Mouse (Mus musculus) hindbrain, embryonic 15.5 days (tissue): ENCODE measurements around the gene Rasgef1c. TPM values are rescaled to one million over a fixed set of nuclear protein-coding genes. Genes with fewer than 3 reads are reported as not detected.

Experiments used
- ATAC-seq: fragments of 200-750 bp; cut with Nextera tagmentation; 2 replicates; pipeline ENCODE4 v1.8.0; 2017; ENCODE audit warnings: low read depth, moderate number of reproducible peaks, moderate TSS enrichment; ENCODE audit not compliant: low FRiP score
- H3K27ac ChIP-seq: fragments of 300-500 bp; sonication (generic); replicated peaks from 2 replicates; pipeline ENCODE4 v1.5.1; 2015; ENCODE audit warnings: mild to moderate bottlenecking, inconsistent platforms
- H3K27me3 ChIP-seq: fragments of 300-500 bp; sonication (generic); 2 replicates; pipeline ENCODE4 v1.6.1; 2015; ENCODE audit warnings: control low read depth, inconsistent platforms
- H3K36me3 ChIP-seq: fragments of 300-500 bp; sonication (generic); 2 replicates; pipeline ENCODE4 v1.6.1; 2015; ENCODE audit warnings: control low read depth, inconsistent platforms
- H3K4me1 ChIP-seq: fragments of 300-500 bp; sonication (generic); replicated peaks from 2 replicates; pipeline ENCODE4 v1.6.1; 2015; ENCODE audit warnings: control low read depth, inconsistent platforms
- H3K4me2 ChIP-seq: fragments of 300-500 bp; sonication (generic); 2 replicates; pipeline ENCODE4 v1.6.1; 2015; ENCODE audit warnings: moderate library complexity, mild to moderate bottlenecking, inconsistent platforms
- H3K4me3 ChIP-seq: fragments of 300-500 bp; sonication (generic); 2 replicates; pipeline ENCODE4 v1.5.1; 2015; ENCODE audit warnings: mild to moderate bottlenecking, inconsistent platforms
- H3K9ac ChIP-seq: fragments of 300-500 bp; sonication (generic); 2 replicates; pipeline ENCODE4 v1.6.1; 2015; ENCODE audit warnings: inconsistent platforms
- H3K9me3 ChIP-seq: fragments of 300-500 bp; sonication (generic); 2 replicates; pipeline ENCODE4 v1.6.1; 2016; ENCODE audit warnings: control low read depth, inconsistent platforms
- WGBS: fragments of 180-500 bp; shearing (Covaris S2); methylation state at CpG from one replicate; pipeline ENCODE4 v1.1.7; 2015; 5-methylcytosine and 5-hydroxymethylcytosine counted together
- polyA plus RNA-seq: library from polyadenylated mRNA; unstranded; fragments of >200 nt; fragmentation: Nextera tagmentation; extraction: Ambion mirVana; gene quantifications from 2 replicates; pipeline ENCODE4 v1.2.1, GENCODE M21; 2015

The Rasgef1c gene
- polyA plus RNA-seq = 31.8 and 36.6 TPM in 2 replicates

GRCm38 (mm10) chr11:49901659-49902458 is at the start of gene Rasgef1c:
TSS of gene Rasgef1c (plus strand) at chr11:49901835.
- peak within 1 kb of the TSS; percentile 82 for H3K9ac ChIP-seq
- peak within 1 kb of the TSS; percentile 83 for H3K4me3 ChIP-seq
- H3K27me3 ChIP-seq = peaks cover 18% of the 10 kb centered on the region; the same call in 1 of the 2 replicates
- 3% methylated on average over 83 of the region's 99 CpGs for WGBS
- peak within 1 kb of the TSS; percentile 97 for H3K4me2 ChIP-seq
- H3K36me3 ChIP-seq = no peaks in the 10 kb centered on the region
- no peaks in the 10 kb centered on the region for H3K9me3 ChIP-seq
- peak; percentile 90 for ATAC-seq
- peaks cover 20% of the 10 kb centered on the region for H3K4me1 ChIP-seq
- peak within 1 kb of the TSS; percentile 65 for H3K27ac ChIP-seq

GRCm38 (mm10) chr11:49855144-49855543 is 46.5 kb upstream of the Rasgef1c start:
- no peak overlapping the region for H3K9ac ChIP-seq
- no peaks in the 10 kb centered on the region for H3K27me3 ChIP-seq
- no peak overlapping the region for H3K4me2 ChIP-seq
- no peak overlapping the region for H3K4me3 ChIP-seq
- H3K27ac ChIP-seq = no peak overlapping the region
- peaks cover 24% of the 10 kb centered on the region for H3K36me3 ChIP-seq
- no peaks in the 10 kb centered on the region for H3K9me3 ChIP-seq
- WGBS = 83% methylated on average over 5 of the region's 5 CpGs
- H3K4me1 ChIP-seq = peaks cover 7% of the 10 kb centered on the region
- ATAC-seq = no peak

GRCm38 (mm10) chr11:49861139-49861538 is 40.5 kb upstream of the Rasgef1c start:
- no peaks in the 10 kb centered on the region for H3K9me3 ChIP-seq
- peaks cover 9% of the 10 kb centered on the region for H3K36me3 ChIP-seq
- no peak overlapping the region for H3K4me2 ChIP-seq
- no peak overlapping the region for H3K9ac ChIP-seq
- ATAC-seq = no peak
- H3K27me3 ChIP-seq = no peaks in the 10 kb centered on the region
- H3K27ac ChIP-seq = no peak overlapping the region
- H3K4me3 ChIP-seq = no peak overlapping the region
- 95% methylated on average over 4 of the region's 4 CpGs for WGBS
- H3K4me1 ChIP-seq = no peaks in the 10 kb centered on the region

- Histone ChIP-seq H3K4me2 (no peak overlapping the region), H3K4me3 (no peak overlapping the region), H3K27me3 (no peaks in the 10 kb centered on the region), H3K36me3 (peaks cover 19% of the 10 kb centered on the region), H3K9ac (no peak overlapping the region), H3K4me1 (no peaks in the 10 kb centered on the region), H3K27ac (no peak overlapping the region), H3K9me3 (no peaks in the 10 kb centered on the region)
- ATAC-seq = no peak
Measured at GRCm38 (mm10) chr11:49863926-49864325, 37.7 kb upstream of the Rasgef1c start.

GRCm38 (mm10) chr11:49867320-49867719 is 34.3 kb upstream of the Rasgef1c start:
- H3K4me2 ChIP-seq = no peak overlapping the region
- no peak overlapping the region for H3K4me3 ChIP-seq
- H3K36me3 ChIP-seq = peaks cover 30% of the 10 kb centered on the region
- H3K27me3 ChIP-seq = no peaks in the 10 kb centered on the region
- no peaks in the 10 kb centered on the region for H3K9me3 ChIP-seq
- WGBS = 90% methylated on average over 5 of the region's 5 CpGs
- no peak for ATAC-seq
- no peaks in the 10 kb centered on the region for H3K4me1 ChIP-seq
- H3K9ac ChIP-seq = no peak overlapping the region
- H3K27ac ChIP-seq = no peak overlapping the region

GRCm38 (mm10) chr11:49869762-49870161 is 31.9 kb upstream of the Rasgef1c start:
- H3K36me3 ChIP-seq = peaks cover 41% of the 10 kb centered on the region
- no peak overlapping the region for H3K4me2 ChIP-seq
- no peak overlapping the region for H3K27ac ChIP-seq
- H3K4me1 ChIP-seq = no peaks in the 10 kb centered on the region
- no peak overlapping the region for H3K9ac ChIP-seq
- no peaks in the 10 kb centered on the region for H3K9me3 ChIP-seq
- H3K27me3 ChIP-seq = no peaks in the 10 kb centered on the region
- peak; percentile 55; the same call in 1 of the 2 replicates for ATAC-seq
- H3K4me3 ChIP-seq = no peak overlapping the region

GRCm38 (mm10) chr11:49871914-49872313 is 29.7 kb upstream of the Rasgef1c start:
- Histone ChIP-seq H3K4me2 (no peak overlapping the region), H3K9me3 (no peaks in the 10 kb centered on the region), H3K4me3 (no peak overlapping the region), H3K27me3 (no peaks in the 10 kb centered on the region), H3K4me1 (peaks cover 8% of the 10 kb centered on the region; the same call in 1 of the 2 replicates), H3K36me3 (peaks cover 44% of the 10 kb centered on the region), H3K27ac (no peak overlapping the region), H3K9ac (no peak overlapping the region)
- 53% methylated on average over 6 of the region's 6 CpGs for WGBS
- peak; percentile 59; the same call in 1 of the 2 replicates for ATAC-seq

- no peak overlapping the region for H3K4me3 ChIP-seq
- 95% methylated on average over 6 of the region's 6 CpGs for WGBS
- H3K36me3 ChIP-seq = peaks cover 40% of the 10 kb centered on the region
- H3K27ac ChIP-seq = no peak overlapping the region
- no peak overlapping the region for H3K9ac ChIP-seq
- no peak overlapping the region for H3K4me2 ChIP-seq
- ATAC-seq = no peak
- H3K27me3 ChIP-seq = no peaks in the 10 kb centered on the region
- H3K4me1 ChIP-seq = peaks cover 15% of the 10 kb centered on the region; the same call in 1 of the 2 replicates
- no peaks in the 10 kb centered on the region for H3K9me3 ChIP-seq
Measured at GRCm38 (mm10) chr11:49872779-49873178, 28.9 kb upstream of the Rasgef1c start.

GRCm38 (mm10) chr11:49876948-49877817 is 24.5 kb upstream of the Rasgef1c start:
- Histone ChIP-seq H3K27me3 (no peaks in the 10 kb centered on the region), H3K4me1 (peaks cover 15% of the 10 kb centered on the region; the same call in 1 of the 2 replicates), H3K36me3 (peaks cover 58% of the 10 kb centered on the region), H3K9ac (no peak overlapping the region), H3K27ac (peak overlapping the region; percentile 71), H3K4me3 (no peak overlapping the region), H3K9me3 (no peaks in the 10 kb centered on the region), H3K4me2 (no peak overlapping the region)
- 84% methylated on average over 8 of the region's 8 CpGs for WGBS
- peak; percentile 74 for ATAC-seq

GRCm38 (mm10) chr11:49879950-49880642 is 21.5 kb upstream of the Rasgef1c start:
- Histone ChIP-seq H3K9me3 (no peaks in the 10 kb centered on the region), H3K4me1 (peaks cover 15% of the 10 kb centered on the region; the same call in 1 of the 2 replicates), H3K9ac (no peak overlapping the region), H3K4me3 (no peak overlapping the region), H3K4me2 (no peak overlapping the region), H3K36me3 (peaks cover 56% of the 10 kb centered on the region), H3K27ac (no peak overlapping the region), H3K27me3 (no peaks in the 10 kb centered on the region)
- ATAC-seq = no peak
- WGBS = 84% methylated on average over 3 of the region's 3 CpGs

- H3K36me3 ChIP-seq = peaks cover 47% of the 10 kb centered on the region
- 93% methylated on average over 3 of the region's 3 CpGs for WGBS
- H3K27me3 ChIP-seq = no peaks in the 10 kb centered on the region
- no peak overlapping the region for H3K27ac ChIP-seq
- H3K4me3 ChIP-seq = no peak overlapping the region
- no peaks in the 10 kb centered on the region for H3K4me1 ChIP-seq
- ATAC-seq = no peak
- no peak overlapping the region for H3K9ac ChIP-seq
- H3K9me3 ChIP-seq = no peaks in the 10 kb centered on the region
- no peak overlapping the region for H3K4me2 ChIP-seq
Measured at GRCm38 (mm10) chr11:49883394-49883793, 18.2 kb upstream of the Rasgef1c start.
